Mouse (Mus musculus) heart, postnatal 10 days (tissue): ENCODE measurements around the gene Lurap1l. TPM values are rescaled to one million over a fixed set of nuclear protein-coding genes. Genes with fewer than 3 reads are reported as not detected.

Source experiments
- DNase-seq, 2 experiments: peaks; one replicate each; pipeline ENCODE4 v3.0.0; 2021
- intact Hi-C: fragments of 180-260 bp; cut with DNase I; formaldehyde crosslinking; loops from one replicate; pipeline ENCODE4 v1.15.1; 2025
- total RNA-seq, 2 experiments: library from RNA; stranded (reverse); gene quantifications; 2 replicates each; pipeline ENCODE4 v1.2.3; 2021

Lurap1l gene
- 1 to 10 TPM; 3.3 to 4.2 TPM for total RNA-seq

GRCm38 (mm10) chr4:80910481-80910870, at the start of gene Lurap1l:
Lurap1l (plus strand) TSS chr4:80910646.
- peak; percentile 41 to 53 for DNase-seq
- intact Hi-C loops: loop anchor here (2.0 to 5.0 kb wide), 2 partner anchors 30 to 267 kb away; no protein-coding TSS in a partner anchor

- no peak for DNase-seq
- intact Hi-C loops: loop anchor here (10.0 kb wide), 1 partner anchor 1752 kb away; no protein-coding TSS in a partner anchor
Measured at GRCm38 (mm10) chr4:80862962-80863361, 47.5 kb upstream of the Lurap1l start.

GRCm38 (mm10) chr4:80863906-80864305, 46.5 kb upstream of the Lurap1l start:
- intact Hi-C loops: loop anchor here (10.0 kb wide), 1 partner anchor 1751 kb away; no protein-coding TSS in a partner anchor
- DNase-seq: no peak

- DNase-seq: peak; percentile 18 to 22
- intact Hi-C loops: loop anchor here (10.0 kb wide), 1 partner anchor 1750 kb away; no protein-coding TSS in a partner anchor
Measured at GRCm38 (mm10) chr4:80864511-80864922, 45.9 kb upstream of the Lurap1l start.

- intact Hi-C loops: loop anchor here (5.0 to 10.0 kb wide), 2 partner anchors 386 to 1749 kb away; no protein-coding TSS in a partner anchor
- DNase-seq: peak; percentile 19 to 34
Measured at GRCm38 (mm10) chr4:80866065-80866464, 44.4 kb upstream of the Lurap1l start.

GRCm38 (mm10) chr4:80869598-80869997, 40.8 kb upstream of the Lurap1l start:
- DNase-seq: no peak
- intact Hi-C loops: loop anchor here (5.0 to 10.0 kb wide), 2 partner anchors 383 to 1745 kb away; no protein-coding TSS in a partner anchor

- intact Hi-C loops: loop anchor here (2.0 to 10.0 kb wide), 4 partner anchors 79 to 684 kb away; no protein-coding TSS in a partner anchor
- DNase-seq: peak in 1 of 2 experiments; percentile 20
Measured at GRCm38 (mm10) chr4:80872847-80873644, 37.4 kb upstream of the Lurap1l start.

GRCm38 (mm10) chr4:80874121-80874859, 36.2 kb upstream of the Lurap1l start:
- intact Hi-C loops: loop anchor here (2.0 to 10.0 kb wide), 4 partner anchors 78 to 303 kb away; no protein-coding TSS in a partner anchor
- DNase-seq: no peak

GRCm38 (mm10) chr4:80875055-80875454, 35.4 kb upstream of the Lurap1l start:
- DNase-seq: no peak
- intact Hi-C loops: loop anchor here (2.0 to 10.0 kb wide), 2 partner anchors 150 to 302 kb away; no protein-coding TSS in a partner anchor

- DNase-seq: no peak
- intact Hi-C loops: loop anchor here (2.0 to 5.0 kb wide), 2 partner anchors 29 to 245 kb away; partner anchors contain the start of gene Lurap1l
Measured at GRCm38 (mm10) chr4:80881996-80882599, 28.3 kb upstream of the Lurap1l start.

- no peak for DNase-seq
- intact Hi-C loops: no loop called here
Measured at GRCm38 (mm10) chr4:80886631-80887030, 23.8 kb upstream of the Lurap1l start.

GRCm38 (mm10) chr4:80891004-80891403, 19.4 kb upstream of the Lurap1l start:
- intact Hi-C loops: no loop called here
- DNase-seq: no peak

- DNase-seq: no peak
- intact Hi-C loops: no loop called here
Measured at GRCm38 (mm10) chr4:80895278-80895894, 15.1 kb upstream of the Lurap1l start.

GRCm38 (mm10) chr4:80906726-80907125, 3.7 kb upstream of the Lurap1l start:
- DNase-seq: no peak
- intact Hi-C loops: no loop called here

- DNase-seq: no peak
- intact Hi-C loops: no loop called here
Measured at GRCm38 (mm10) chr4:80907973-80908372, 2.5 kb upstream of the Lurap1l start.

GRCm38 (mm10) chr4:80908902-80909301, 1.5 kb upstream of the Lurap1l start:
- intact Hi-C loops: no loop called here
- no peak for DNase-seq

- DNase-seq: peak; percentile 48 to 56
- intact Hi-C loops: loop anchor here (2.0 to 5.0 kb wide), 2 partner anchors 30 to 266 kb away; no protein-coding TSS in a partner anchor
Measured at GRCm38 (mm10) chr4:80910871-80911701, 640 bp downstream of the Lurap1l start.

- intact Hi-C loops: loop anchor here (2.0 to 5.0 kb wide), 2 partner anchors 31 to 265 kb away; no protein-coding TSS in a partner anchor
- peak; percentile 85 to 86 for DNase-seq
Measured at GRCm38 (mm10) chr4:80911706-80912540, 1.5 kb downstream of the Lurap1l start.
